Mouse (Mus musculus): ENCODE measurements around the gene Cep70. TPM values are rescaled to one million over a fixed set of nuclear protein-coding genes. Genes with fewer than 3 reads are reported as not detected.

Cep70 gene
- total RNA-seq, 2 experiments from 2014 or later = 29.7 to 50.5 TPM

DNA sequence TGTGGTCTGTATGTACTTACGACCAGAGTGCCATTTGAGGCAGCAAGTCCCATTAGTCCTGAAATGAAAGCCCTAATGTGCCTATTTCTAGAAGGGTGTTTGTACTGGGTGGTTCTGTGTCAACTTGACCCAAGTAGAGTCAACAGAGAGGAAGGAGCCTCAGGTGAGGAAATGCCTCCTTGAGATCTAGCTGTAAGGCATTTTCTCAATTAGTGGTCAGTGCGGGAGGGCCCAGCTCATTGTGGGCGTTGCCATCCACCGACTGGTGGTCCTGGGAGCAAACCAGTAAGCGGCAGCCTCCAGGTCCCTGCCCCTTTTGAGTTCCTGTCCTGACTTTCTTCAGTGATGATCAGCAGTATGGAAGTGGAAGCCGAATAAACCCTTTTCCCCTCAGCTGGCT is 63.1 kb downstream of the Cep70 start:
- ATAC-seq (replicated peaks; ENCODE audit: poor library complexity, severe bottlenecking) = no peak

DNA sequence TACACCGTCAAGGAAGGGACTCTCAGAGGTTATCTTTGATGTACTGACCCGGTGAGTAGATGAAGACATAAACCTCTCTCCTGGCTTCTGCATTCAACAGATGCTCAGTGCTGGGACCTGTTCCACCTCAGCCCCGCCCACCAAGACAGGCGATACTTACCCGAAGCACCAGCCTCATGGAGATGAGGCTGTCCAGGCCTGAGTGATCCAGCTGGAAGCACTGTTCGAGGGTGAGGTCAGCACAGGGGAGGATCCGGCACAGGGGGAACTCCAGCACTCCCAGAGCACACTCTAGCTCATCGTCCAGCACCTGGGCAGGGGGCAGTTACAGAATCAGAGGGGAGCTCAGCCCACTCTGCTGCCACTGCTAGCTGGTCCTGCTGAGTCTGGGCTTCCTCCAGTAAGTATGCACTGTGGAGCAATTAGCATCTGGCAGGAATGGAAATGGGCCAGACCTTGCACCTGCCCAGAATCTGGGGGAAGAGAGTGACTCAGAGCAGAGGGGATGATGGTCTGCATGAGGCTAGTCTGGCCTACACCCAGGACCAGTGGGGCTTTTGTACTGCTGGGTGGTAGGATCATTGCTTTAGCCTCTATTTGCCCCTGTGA is 76.3 kb downstream of the Cep70 start:
- no peak for ATAC-seq (replicated peaks; ENCODE audit: poor library complexity, severe bottlenecking)

DNA sequence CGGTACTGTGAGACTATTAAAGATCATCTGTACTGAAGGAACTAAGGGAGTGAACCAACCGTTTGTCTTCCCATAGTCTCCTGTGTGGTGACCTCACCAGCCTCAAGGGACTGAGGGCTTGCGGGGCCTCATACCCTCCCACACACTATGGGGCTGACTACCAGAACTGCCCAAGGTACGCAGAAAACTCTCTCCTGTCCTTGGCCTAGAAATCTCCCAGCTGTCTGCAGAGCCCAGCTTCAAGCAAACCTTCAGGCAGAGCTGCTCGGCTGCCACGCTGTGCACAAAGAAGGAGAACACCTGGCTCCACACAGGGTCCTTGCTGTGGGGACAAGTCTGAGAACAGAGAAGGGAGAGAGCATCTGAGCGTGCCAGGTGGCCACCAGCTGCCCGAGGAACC is 76.8 kb downstream of the Cep70 start:
- ATAC-seq (replicated peaks; ENCODE audit: poor library complexity, severe bottlenecking) = no peak

DNA sequence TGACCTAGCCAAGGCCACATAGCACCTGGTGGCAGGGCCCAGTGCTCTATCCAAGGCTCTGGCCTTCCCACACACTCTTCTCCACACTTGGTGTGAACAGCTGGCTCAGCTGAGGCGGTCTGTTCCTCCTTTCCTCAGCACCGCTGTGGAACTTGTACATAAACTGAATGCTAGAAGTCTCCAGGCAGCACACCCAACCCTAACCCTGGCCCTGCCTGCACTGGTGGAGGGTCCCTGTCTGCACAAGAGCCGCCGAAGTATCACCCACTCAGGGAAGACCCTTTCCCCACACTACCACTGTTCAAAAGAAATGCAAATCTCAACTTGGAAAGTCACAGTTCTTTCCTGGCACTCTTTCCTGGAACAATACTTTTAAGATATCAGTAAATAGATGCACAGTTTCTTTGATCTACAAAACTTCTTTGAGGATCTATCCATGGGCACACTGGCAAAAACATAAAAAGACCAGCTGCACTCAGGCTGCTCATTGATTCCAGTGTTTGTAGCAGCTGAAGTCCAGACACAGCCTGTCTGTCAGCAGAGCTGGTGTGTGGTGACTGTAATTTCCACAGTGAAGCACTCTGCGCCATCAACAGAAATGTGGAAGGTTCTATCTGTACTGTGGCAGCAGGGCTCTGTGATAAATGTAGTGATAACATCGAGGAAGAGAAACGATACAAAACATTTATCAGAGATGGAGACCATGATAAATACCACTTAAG is 82.2 kb downstream of the Cep70 start:
- ATAC-seq (replicated peaks; ENCODE audit: poor library complexity, severe bottlenecking) = no peak

DNA sequence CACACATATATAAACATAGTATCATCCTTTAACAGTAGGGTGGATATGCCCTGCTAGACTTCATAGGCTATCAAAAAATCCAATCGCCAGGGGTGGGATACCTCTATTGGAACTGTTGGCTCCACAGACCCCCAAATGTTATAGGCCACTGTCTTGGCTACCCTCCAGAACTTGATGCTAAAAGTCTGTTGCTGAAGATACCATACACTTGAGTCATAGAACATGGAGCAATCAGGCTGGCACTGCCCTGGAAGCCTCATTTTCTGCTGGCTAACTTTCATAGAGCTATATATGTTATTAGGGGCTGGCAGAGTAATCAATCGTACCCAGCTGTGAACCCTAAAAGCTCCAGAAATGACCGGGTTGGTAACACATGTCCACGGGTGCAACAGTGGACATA is 82.8 kb downstream of the Cep70 start:
- ATAC-seq (replicated peaks; ENCODE audit: poor library complexity, severe bottlenecking) = no peak

DNA sequence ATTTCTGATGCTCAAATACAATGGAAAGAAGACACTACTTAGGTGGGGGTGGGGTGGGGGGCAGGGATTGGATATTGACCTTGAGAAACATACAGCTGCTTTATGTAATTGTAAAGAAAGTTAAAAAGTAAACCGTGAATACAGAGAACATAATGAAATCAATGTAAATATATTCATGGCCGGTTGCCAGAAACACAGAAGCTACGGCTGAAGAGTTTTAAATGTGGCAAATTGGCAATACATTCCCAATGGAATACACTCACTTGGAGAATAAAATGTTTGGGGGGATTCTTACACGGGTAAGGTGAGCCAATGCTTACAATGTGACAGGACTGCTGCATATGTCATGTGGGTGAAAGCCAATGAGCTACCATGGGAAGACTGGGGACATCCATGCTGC is 83.7 kb downstream of the Cep70 start:
- no peak for ATAC-seq (replicated peaks; ENCODE audit: poor library complexity, severe bottlenecking)

DNA sequence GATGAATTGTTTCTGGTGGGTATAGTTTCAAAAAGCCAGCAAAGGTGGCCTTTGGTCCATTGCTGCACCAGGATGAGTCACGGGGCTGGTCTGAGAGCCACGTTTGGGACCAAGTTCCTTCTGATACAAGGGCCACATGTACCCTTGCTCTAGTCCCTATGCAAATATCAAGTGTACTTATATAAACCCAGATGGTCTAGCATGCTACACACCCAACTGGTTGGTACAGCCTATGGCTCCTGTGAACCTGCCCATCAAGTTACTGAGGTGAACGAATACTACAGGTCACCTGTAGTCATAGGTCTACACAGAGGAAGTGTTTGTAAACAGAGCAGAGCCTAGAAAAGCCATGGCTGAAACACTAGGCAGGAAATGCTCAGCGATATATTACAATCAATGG is 93.4 kb downstream of the Cep70 start:
- no peak for ATAC-seq (replicated peaks; ENCODE audit: poor library complexity, severe bottlenecking)

DNA sequence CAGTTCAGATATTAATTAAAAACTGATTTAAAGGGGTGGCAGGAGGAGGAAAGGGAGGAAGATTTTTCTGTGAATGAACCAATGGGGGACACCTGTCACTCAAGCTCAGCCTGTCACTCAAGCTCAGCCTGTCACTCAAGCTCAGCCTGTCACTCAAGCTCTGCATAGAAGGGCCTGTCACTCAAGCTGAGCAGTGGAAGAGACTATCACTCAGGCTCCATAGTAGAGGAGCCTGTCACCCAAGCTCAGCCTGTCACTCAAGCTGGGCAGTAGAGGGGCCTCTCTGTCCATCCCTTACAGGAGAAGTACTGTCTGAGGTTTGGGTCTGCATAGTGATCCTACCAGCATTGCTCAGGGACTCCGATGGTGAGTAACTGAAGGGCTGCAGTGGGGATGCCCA is 95.1 kb downstream of the Cep70 start:
- no peak for ATAC-seq (replicated peaks; ENCODE audit: poor library complexity, severe bottlenecking)

DNA sequence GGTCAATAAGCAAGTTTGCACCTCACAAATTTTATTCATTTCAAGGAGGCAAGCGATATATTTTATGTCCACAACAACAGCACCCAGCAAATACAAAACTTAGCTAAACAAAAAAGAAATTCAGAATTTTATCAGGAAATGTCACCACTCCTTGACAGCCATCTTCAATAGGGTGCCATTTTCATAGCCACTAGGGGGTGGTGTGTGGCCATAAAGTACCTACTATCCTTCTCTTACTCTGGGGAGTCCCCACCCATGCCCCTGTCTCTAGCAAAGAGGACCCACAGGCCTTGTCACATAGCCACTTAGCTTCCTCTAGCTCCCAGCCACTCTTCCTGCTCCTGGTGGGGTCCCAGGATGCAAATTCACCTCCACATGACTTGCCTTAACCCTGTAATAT is 96.0 kb downstream of the Cep70 start:
- ATAC-seq (replicated peaks; ENCODE audit: poor library complexity, severe bottlenecking) = peak; percentile 58; the same call in 1 of the 2 replicates

DNA sequence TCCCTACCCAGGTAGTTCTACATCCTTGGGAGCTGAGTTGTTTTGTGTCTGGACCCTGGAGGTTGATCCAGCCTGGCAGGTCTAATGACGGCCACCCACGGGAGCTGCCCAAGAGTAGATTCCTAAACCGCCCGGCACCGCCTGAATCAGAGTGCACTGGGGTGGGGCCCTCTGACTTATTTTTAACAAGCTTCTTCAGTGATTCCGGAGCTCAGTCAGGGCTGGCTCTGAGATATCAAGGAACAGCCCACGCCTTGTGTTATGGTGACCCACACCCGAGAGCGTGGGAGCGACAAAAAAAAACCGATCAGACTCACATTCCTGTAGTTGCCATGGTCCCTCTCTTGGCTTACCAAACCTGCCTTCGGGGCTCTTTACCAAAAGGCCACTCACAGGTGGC is 97.0 kb downstream of the Cep70 start:
- no peak for ATAC-seq (replicated peaks; ENCODE audit: poor library complexity, severe bottlenecking)

DNA sequence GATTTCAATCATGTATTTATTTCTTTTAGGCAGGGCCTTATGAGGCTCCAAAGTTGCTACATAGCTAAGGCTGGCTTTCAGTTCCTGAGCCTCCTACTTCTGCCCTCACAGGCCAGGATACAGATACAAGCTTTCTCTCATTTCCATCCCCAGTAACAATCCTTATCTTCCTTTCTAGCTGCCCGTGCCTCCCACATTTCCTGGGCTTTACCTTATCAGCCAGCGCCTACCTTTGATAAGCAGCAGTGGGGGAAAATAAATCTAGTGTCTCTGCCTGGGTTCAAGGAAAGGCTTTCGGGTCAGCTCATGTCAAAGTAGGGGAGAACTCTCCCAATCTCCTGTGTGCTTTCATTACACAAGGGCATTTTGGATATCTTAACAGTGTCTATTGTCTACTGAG is 98.4 kb downstream of the Cep70 start:
- ATAC-seq (replicated peaks; ENCODE audit: poor library complexity, severe bottlenecking) = no peak

DNA sequence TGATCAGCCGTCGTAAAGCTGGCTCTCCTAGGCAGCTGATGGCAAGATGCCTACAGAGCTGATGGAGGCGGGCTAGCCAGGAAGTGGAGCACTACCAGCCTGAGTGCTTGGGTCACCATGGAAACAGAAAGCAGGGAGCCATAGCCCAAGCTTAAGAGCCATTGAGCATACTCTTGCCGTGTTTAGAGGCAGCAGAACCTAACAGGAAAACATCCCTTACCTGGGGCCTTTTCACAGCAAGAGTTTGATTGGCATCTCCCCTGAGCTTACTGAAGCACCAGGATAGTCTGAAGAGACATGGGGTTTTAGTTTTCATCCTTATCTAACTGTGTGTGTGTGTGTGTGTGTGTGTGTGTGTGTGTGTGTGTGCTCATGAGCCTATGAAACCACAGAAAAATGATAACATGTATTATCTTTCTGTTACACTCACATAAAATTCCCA is 102.2 kb downstream of the Cep70 start:
- ATAC-seq (replicated peaks; ENCODE audit: poor library complexity, severe bottlenecking) = no peak

Other genes with a start within 250 kb of the Cep70 start
- gene Gm1123, start 207.7 kb upstream of the Cep70 start, total RNA-seq (2014; fragmentation: Nextera tagmentation) = not detected in 2 replicates
- not detected in 2 replicates for gene Gm1123, start 207.7 kb upstream of the Cep70 start, total RNA-seq (2017)
- 9.9 and 10.5 TPM in 2 replicates for gene Pik3cb, start 102.7 kb upstream of the Cep70 start, total RNA-seq (2014; fragmentation: Nextera tagmentation)
- 4.6 and 5.6 TPM in 2 replicates for gene Pik3cb, start 102.7 kb upstream of the Cep70 start, total RNA-seq (2017)
- gene Faiml, start 6.1 kb upstream of the Cep70 start, total RNA-seq (2014; fragmentation: Nextera tagmentation) = not detected in 2 replicates
- gene Faiml, start 6.1 kb upstream of the Cep70 start, total RNA-seq (2017) = not detected in 2 replicates
- not detected in 2 replicates for gene Esyt3, start 115.2 kb downstream of the Cep70 start, total RNA-seq (2014; fragmentation: Nextera tagmentation)
- not detected in 2 replicates for gene Esyt3, start 115.2 kb downstream of the Cep70 start, total RNA-seq (2017)
- 6.7 and 19.6 TPM in 2 replicates for gene Mras, start 194.0 kb downstream of the Cep70 start, total RNA-seq (2014; fragmentation: Nextera tagmentation)
- 3.2 and 9.2 TPM in 2 replicates for gene Mras, start 194.0 kb downstream of the Cep70 start, total RNA-seq (2017)
- gene Nme9, start 208.1 kb downstream of the Cep70 start, total RNA-seq (2014; fragmentation: Nextera tagmentation) = not detected in 2 replicates
- gene Nme9, start 208.1 kb downstream of the Cep70 start, total RNA-seq (2017) = not detected in 2 replicates